Mouse (Mus musculus) forebrain, embryonic 14.5 days (tissue): ENCODE measurements around the gene Notch3. TPM values are rescaled to one million over a fixed set of nuclear protein-coding genes. Genes with fewer than 3 reads are reported as not detected.
"Not testable (repeated sequence)": the region's sequence is repeated elsewhere in the genome, so short reads cannot be mapped to it uniquely, and the experiment has no call there.

Experiments used
- ATAC-seq: fragments of 200-750 bp; cut with Nextera tagmentation; 2 replicates; pipeline ENCODE4 v1.8.0; 2017; ENCODE audit warnings: mild to moderate bottlenecking, moderate library complexity
- DNase-seq: peaks from one replicate; pipeline ENCODE4 v3.0.0-alpha.2; 2015; ENCODE audit warnings: low spot score
- H3K27ac ChIP-seq: fragments of 300-500 bp; sonication (generic); 2 replicates; pipeline ENCODE4 v1.5.1; 2014; ENCODE audit warnings: low read depth, mild to moderate bottlenecking, control low read depth, low read length, moderate library complexity
- H3K27me3 ChIP-seq: fragments of 300-500 bp; sonication (generic); replicated peaks from 2 replicates; pipeline ENCODE4 v1.6.1; 2014; ENCODE audit warnings: low read length, control low read depth, mixed read lengths; ENCODE audit not compliant: control insufficient read depth, insufficient read depth
- H3K36me3 ChIP-seq: fragments of 300-500 bp; sonication (generic); 2 replicates; pipeline ENCODE4 v1.6.1; 2014; ENCODE audit warnings: low read length, control low read depth; ENCODE audit not compliant: control insufficient read depth, insufficient read depth
- H3K4me1 ChIP-seq: fragments of 300-500 bp; sonication (generic); 2 replicates; pipeline ENCODE4 v1.6.1; 2014; ENCODE audit warnings: antibody characterized with exemption, low read length, control low read depth; ENCODE audit not compliant: control insufficient read depth, insufficient read depth
- H3K4me2 ChIP-seq: fragments of 300-500 bp; sonication (generic); 2 replicates; pipeline ENCODE4 v1.6.1; 2014; ENCODE audit warnings: mild to moderate bottlenecking, control low read depth, low read length
- H3K4me3 ChIP-seq: fragments of 300-500 bp; sonication (generic); 2 replicates; pipeline ENCODE4 v1.5.1; 2014; ENCODE audit warnings: low read depth, low read length, control low read depth
- H3K9ac ChIP-seq: fragments of 300-500 bp; sonication (generic); 2 replicates; pipeline ENCODE4 v1.6.1; 2014; ENCODE audit warnings: mild to moderate bottlenecking, low read length, control low read depth, moderate library complexity
- H3K9me3 ChIP-seq: fragments of 300-500 bp; sonication (generic); replicated peaks from 2 replicates; pipeline ENCODE4 v1.6.1; 2016; ENCODE audit warnings: low read length, control low read depth, mixed read lengths; ENCODE audit not compliant: control insufficient read depth
- WGBS: fragments of 180-500 bp; shearing (Covaris S2); extraction: QIAGEN DNeasy Blood & Tissue Kit; methylation state at CpG from one replicate; pipeline ENCODE4 v1.1.7; 2014; 5-methylcytosine and 5-hydroxymethylcytosine counted together
- polyA plus RNA-seq: library from polyadenylated mRNA; unstranded; fragments of >200 nt; fragmentation: Nextera tagmentation; extraction: Ambion mirVana; gene quantifications from 2 replicates; pipeline ENCODE4 v1.2.1, GENCODE M21; 2014

The Notch3 gene
- polyA plus RNA-seq, 1 experiment from 2014 or later: 6.0 TPM

DNA sequence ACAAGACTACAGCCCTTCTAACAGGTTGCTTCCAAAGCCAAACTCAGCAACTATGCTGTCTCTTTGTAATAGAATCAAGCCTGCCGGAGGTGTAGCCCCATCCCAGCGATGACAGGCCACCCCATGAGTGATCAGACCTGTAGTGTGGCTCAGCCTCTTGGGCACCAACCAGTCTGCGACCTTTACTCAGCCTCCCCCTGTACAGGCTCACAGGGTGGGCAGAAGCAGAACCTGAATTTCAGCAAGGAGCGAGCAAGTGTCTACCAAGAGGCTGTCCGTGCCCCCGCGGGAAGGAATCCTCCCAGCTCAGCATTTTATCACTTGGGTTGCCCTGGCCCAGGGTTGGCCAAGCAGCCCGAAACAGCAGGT, 67.1 kb downstream of the Notch3 start:
- 30% methylated on average over 8 of the region's 8 CpGs for WGBS
- H3K27me3 ChIP-seq: 0 out of 2 replicates have a peak, but pooled peaks cover 4% of the 10 kb centered on the region
- H3K9ac ChIP-seq: peak overlapping the region; percentile 63
- DNase-seq: no peak
- H3K4me3 ChIP-seq: peak overlapping the region; percentile 44
- no peak overlapping the region for H3K27ac ChIP-seq
- no peaks in the 10 kb centered on the region for H3K9me3 ChIP-seq
- peak overlapping the region; percentile 86 for H3K4me2 ChIP-seq
- H3K36me3 ChIP-seq: no peaks in the 10 kb centered on the region
- 0 out of 2 replicates have a peak, but pooled peaks cover 4% of the 10 kb centered on the region for H3K4me1 ChIP-seq
- no peak for ATAC-seq

DNA sequence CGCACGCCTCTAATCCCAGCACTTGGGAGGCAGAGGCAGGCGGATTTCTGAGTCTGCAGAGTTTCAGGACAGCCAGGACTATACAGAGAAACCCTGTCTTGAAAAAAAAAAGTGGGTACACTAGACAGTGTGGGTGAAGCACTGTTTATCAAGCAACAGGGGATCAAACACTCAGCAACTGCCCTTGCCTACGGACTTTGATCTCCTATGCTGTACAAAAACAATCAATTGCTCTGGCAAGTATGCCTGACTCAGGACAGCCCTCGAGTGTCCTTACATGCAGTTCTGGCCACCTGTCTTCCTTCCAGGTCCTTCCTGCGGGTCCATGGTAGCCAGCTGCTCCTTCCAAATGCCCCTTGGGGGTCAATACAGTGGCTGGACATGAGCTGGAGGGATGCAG, 67.7 kb downstream of the Notch3 start:
- not testable (repeated sequence) for H3K36me3 ChIP-seq, H3K4me2 ChIP-seq, H3K4me1 ChIP-seq, H3K27ac ChIP-seq, H3K9me3 ChIP-seq, H3K4me3 ChIP-seq, ATAC-seq, H3K27me3 ChIP-seq, H3K9ac ChIP-seq, DNase-seq
- WGBS: 93% methylated on average over 5 of the region's 6 CpGs

DNA sequence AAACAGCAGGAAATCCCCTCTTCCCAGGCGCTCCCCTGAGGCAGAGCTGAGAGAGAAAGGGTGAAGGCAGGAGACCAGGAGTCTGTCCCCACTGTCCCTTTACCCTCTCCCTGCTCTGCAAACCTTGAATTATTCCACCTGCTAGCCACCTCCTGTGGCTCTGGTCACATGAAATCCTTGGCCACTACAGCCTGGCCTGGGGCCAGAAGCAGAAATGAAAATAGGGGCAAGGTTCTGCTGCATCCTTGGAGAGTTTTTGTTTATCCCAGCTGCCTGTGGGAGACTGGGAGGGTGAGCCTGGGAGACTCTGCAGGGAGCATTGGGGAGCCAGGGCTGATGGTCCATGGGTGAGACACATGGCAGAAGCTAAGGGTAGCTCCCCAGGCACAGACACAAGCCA, 69.0 kb downstream of the Notch3 start:
- 0 out of 2 replicates have a peak, but pooled peaks cover 4% of the 10 kb centered on the region for H3K27me3 ChIP-seq
- H3K4me1 ChIP-seq: 0 out of 2 replicates have a peak, but pooled peaks cover 4% of the 10 kb centered on the region
- ATAC-seq (no peak), DNase-seq (no peak)
- WGBS: 71% methylated on average over 1 of the region's 1 CpGs
- no peaks in the 10 kb centered on the region for H3K36me3 ChIP-seq
- no peaks in the 10 kb centered on the region for H3K9me3 ChIP-seq
- no peak overlapping the region for H3K27ac ChIP-seq
- no peak overlapping the region for H3K9ac ChIP-seq
- H3K4me3 ChIP-seq: no peak overlapping the region
- H3K4me2 ChIP-seq: no peak overlapping the region

DNA sequence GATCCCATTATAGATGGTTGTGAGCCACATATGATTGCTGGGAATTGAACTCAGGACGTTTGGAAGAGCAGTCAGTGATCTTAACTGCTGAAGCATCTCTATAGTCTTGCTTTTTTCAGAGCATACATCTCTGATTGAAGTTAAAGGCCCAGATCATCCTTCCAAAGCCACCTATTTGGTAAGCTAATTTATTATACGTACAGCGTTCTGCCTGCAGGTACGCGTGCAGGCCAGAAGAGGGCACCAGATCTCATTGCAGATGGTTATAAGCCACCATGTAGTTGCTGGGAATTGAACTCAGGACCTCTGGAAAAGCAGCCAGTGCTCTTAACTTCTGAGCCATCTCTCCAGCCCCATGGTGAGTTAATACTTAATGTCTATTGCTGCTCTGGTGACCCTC, 73.8 kb downstream of the Notch3 start:
- Histone ChIP-seq H3K4me1 (no peaks in the 10 kb centered on the region), H3K4me2 (no peak overlapping the region), H3K27me3 (no peaks in the 10 kb centered on the region), H3K27ac (no peak overlapping the region), H3K9me3 (no peaks in the 10 kb centered on the region), H3K9ac (no peak overlapping the region), H3K4me3 (no peak overlapping the region), H3K36me3 (no peaks in the 10 kb centered on the region)
- WGBS: 84% methylated on average over 5 of the region's 5 CpGs
- ATAC-seq (no peak), DNase-seq (no peak)

DNA sequence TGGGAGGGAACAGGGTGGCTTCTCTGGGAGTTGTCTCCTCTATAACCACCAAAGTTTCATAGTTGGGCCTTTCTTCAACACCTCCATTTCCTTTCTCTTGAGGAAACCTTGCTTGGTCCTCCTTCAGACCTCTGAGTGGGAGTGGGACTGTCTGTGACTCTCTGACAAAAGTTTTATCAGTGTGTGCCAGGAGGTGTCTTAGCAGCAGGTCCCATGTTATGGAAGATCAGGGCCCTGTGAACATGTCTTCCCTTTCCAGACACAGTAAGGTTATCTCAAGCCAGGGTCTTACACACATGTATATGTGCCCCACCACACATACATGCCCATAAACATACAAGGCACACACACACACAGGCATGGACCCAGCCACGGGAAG, 74.4 kb downstream of the Notch3 start:
- H3K9ac ChIP-seq: no peak overlapping the region
- H3K27ac ChIP-seq: no peak overlapping the region
- H3K4me3 ChIP-seq: no peak overlapping the region
- H3K27me3 ChIP-seq: no peaks in the 10 kb centered on the region
- no peak overlapping the region for H3K4me2 ChIP-seq
- no peaks in the 10 kb centered on the region for H3K9me3 ChIP-seq
- ATAC-seq (no peak), DNase-seq (no peak)
- no peaks in the 10 kb centered on the region for H3K4me1 ChIP-seq
- H3K36me3 ChIP-seq: no peaks in the 10 kb centered on the region
- 96% methylated on average over 1 of the region's 1 CpGs for WGBS

DNA sequence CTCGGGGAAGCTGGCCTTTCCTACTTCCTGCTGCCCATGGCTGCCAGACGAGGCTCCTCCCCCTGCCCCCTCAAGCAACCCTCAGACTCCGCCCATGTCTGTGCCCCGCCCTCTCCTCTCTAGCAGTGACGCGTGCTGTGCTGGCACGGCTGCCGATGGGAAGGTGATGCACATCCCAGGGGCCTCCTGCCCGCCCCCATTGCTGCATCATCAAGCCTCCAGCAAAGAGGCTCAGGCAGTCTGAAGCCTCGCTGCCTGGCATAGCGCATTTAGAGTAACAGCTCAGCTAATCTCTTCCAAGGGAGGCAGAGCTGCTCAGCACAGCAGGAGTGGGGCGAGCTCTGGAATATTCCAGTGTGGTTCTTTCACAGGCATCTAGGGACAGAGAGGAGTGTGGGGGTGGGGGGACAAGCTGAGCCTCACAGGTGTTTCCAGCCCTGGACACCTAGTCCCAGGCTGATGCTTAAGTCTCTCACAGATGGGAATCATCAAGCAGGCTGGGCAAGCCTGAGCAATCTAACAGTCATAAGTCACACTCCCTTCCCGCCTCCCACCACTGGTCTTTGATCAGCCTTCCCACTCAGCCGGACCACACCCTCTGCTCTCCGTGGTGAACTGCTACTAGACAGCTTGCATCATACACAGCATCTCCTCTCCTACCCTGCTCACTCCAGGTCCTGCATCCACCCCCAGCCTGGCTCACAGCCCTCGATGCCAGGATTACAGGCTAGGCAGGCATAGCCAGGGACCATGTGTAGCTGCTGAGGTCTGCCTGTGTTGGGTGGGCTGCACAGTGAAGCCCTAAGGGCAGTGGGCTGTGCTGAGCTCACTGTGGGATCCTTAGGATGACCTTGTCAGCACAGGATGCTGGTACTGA, 75.0 kb downstream of the Notch3 start:
- WGBS: 8% methylated on average over 14 of the region's 16 CpGs
- peak; percentile 90 for DNase-seq
- Histone ChIP-seq H3K9ac (peak overlapping the region; percentile 13; the same call in 1 of the 2 replicates), H3K4me3 (peak overlapping the region; percentile 13), H3K4me2 (peak overlapping the region; percentile 42)
- H3K4me1 ChIP-seq, H3K36me3 ChIP-seq, H3K27me3 ChIP-seq, H3K27ac ChIP-seq, H3K9me3 ChIP-seq: not testable (repeated sequence)
- peak; percentile 94 for ATAC-seq

DNA sequence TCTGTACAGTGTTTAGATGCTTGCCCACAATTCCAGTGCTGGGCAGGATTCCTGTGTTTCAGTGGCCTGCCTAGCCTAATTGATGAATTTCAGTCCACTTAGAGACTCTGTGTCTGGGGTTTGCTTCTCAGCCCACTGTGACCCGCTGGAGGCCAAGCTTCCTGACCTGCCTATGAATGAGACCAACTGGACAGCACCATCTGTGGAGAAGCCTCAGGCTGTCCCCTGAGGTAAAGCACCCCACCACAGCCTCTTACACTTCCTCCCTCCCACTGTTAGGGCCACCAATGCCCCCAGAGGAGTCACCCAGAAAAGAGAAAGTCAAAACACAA, 75.7 kb downstream of the Notch3 start:
- no peak overlapping the region for H3K27ac ChIP-seq
- H3K4me2 ChIP-seq: peak overlapping the region; percentile 42
- no peaks in the 10 kb centered on the region for H3K4me1 ChIP-seq
- peak overlapping the region; percentile 13 for H3K4me3 ChIP-seq
- 30% methylated on average over 1 of the region's 1 CpGs for WGBS
- DNase-seq (no peak), ATAC-seq (no peak)
- H3K27me3 ChIP-seq: no peaks in the 10 kb centered on the region
- peak overlapping the region; percentile 13; the same call in 1 of the 2 replicates for H3K9ac ChIP-seq
- no peaks in the 10 kb centered on the region for H3K36me3 ChIP-seq
- H3K9me3 ChIP-seq: no peaks in the 10 kb centered on the region

DNA sequence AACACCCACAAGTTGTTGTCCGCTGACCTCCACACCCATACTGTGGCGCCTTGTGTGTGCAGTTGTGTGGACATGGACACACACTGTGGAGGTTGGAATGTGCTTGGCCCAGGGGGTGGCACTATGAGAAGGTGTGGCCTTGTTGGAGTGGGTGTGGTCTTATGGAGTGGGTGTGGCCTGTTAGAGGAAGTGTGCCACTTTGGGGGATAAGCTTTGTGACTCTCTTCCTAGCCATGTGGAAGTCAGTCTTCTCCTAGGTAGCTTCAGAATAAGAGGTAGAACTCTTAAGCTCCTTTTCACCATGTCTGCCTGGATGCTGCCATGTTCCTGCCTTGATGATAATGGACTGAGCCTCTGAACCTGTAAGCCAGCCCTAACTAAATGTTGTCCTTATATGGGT, 79.6 kb downstream of the Notch3 start:
- Histone ChIP-seq H3K27me3 (no peaks in the 10 kb centered on the region), H3K4me3 (no peak overlapping the region), H3K4me2 (no peak overlapping the region), H3K36me3 (no peaks in the 10 kb centered on the region), H3K27ac (no peak overlapping the region), H3K4me1 (no peaks in the 10 kb centered on the region), H3K9me3 (no peaks in the 10 kb centered on the region), H3K9ac (no peak overlapping the region)
- DNase-seq (no peak), ATAC-seq (no peak)
- WGBS: 94% methylated on average over 2 of the region's 2 CpGs

DNA sequence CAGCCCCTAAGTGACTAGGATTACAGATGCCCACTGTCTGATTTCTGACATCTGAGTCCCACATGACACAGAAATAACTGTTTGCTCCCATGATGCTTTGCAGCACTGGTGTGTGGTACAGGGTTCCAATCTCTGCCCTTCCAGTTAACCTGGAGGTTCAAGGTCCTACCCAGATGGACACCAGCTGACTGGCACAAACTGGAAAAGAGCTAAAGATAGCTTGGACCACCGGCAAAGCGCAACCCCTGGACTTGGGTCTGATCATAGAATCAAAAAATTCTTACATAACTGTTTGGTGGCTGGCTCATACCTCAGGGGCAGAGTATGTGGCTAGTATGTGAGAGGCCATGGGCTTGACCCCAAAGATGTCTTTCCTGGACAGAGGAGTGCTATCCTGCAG, 83.3 kb downstream of the Notch3 start:
- Histone ChIP-seq H3K27ac (no peak overlapping the region), H3K9ac (no peak overlapping the region), H3K36me3 (no peaks in the 10 kb centered on the region), H3K4me3 (no peak overlapping the region), H3K4me2 (no peak overlapping the region), H3K4me1 (no peaks in the 10 kb centered on the region), H3K27me3 (no peaks in the 10 kb centered on the region), H3K9me3 (no peaks in the 10 kb centered on the region)
- ATAC-seq (no peak), DNase-seq (no peak)
- 94% methylated on average over 2 of the region's 2 CpGs for WGBS
